Mouse (Mus musculus): ENCODE data around the gene Tas2r118. TPM values are rescaled to one million over a fixed set of nuclear protein-coding genes. Genes with fewer than 3 reads are reported as not detected.

Gene Tas2r118
- total RNA-seq (2023): not detected

GRCm38 (mm10) chr6:23969960-23970359, at the start of gene Tas2r118:
Tas2r118 (minus strand) TSS chr6:23970060.

Other genes with a start within 250 kb of the Tas2r118 start
- gene Cadps2, start 130.6 kb downstream of the Tas2r118 start, total RNA-seq (2023): not detected
- gene Slc13a1, start 198.0 kb upstream of the Tas2r118 start, total RNA-seq (2023): under 1 TPM in 1 of 2 experiments, not detected in 1; 0.58 TPM

Data from monocyte, adult 59 days (primary cell).